Mouse (Mus musculus) small intestine, adult 2 months (tissue): ENCODE results near the gene Gcsam.

Source experiments
- CTCF ChIP-seq: fragments of 200-500 bp; IDR thresholded peaks from 2 replicates; pipeline ENCODE4 v1.5.1; 2012; ENCODE audit warnings: low read depth, mild to moderate bottlenecking, control low read depth, inconsistent platforms, low read length, moderate library complexity, mixed read lengths; ENCODE audit not compliant: insufficient replicate concordance, insufficient read length; ENCODE audit errors: extremely low read depth
- POLR2A ChIP-seq: fragments of 200-500 bp; IDR thresholded peaks from 2 replicates; pipeline ENCODE4 v1.6.1; 2012; ENCODE audit warnings: low read depth, mild to moderate bottlenecking, control low read depth, inconsistent platforms, low read length, moderate library complexity

- no peak for TF ChIP-seq CTCF
- no peak for TF ChIP-seq POLR2A
Observed at GRCm38 (mm10) chr16:45613247-45613646, 3.1 kb downstream of the Gcsam start.
